Mouse (Mus musculus) thymus, adult 2 months (tissue): ENCODE data around the gene Tmem266.

Experiments used
- CTCF ChIP-seq: fragments of 200-500 bp; IDR thresholded peaks from 2 replicates; pipeline ENCODE4 v1.5.1; 2012; ENCODE audit warnings: mild to moderate bottlenecking, control low read depth, low read length, moderate library complexity, borderline replicate concordance; ENCODE audit not compliant: control insufficient read depth, poor library complexity, insufficient read depth; ENCODE audit errors: extremely low read depth
- POLR2A ChIP-seq: fragments of 200-500 bp; IDR thresholded peaks from 2 replicates; pipeline ENCODE4 v1.6.1; 2012; ENCODE audit warnings: mild to moderate bottlenecking, low read length, control low read depth, moderate library complexity; ENCODE audit not compliant: control insufficient read depth, poor library complexity, insufficient read depth; ENCODE audit errors: extremely low read depth

GRCm38 (mm10) chr9:55291966-55292365, 34.7 kb upstream of the Tmem266 start:
- TF ChIP-seq CTCF (no peak), POLR2A (no peak)
